Mouse (Mus musculus): ENCODE results near the gene Tbc1d24.

Tbc1d24 gene

GRCm38 (mm10) chr17:24205284-24205888 lies at the start of gene Tbc1d24:
Gene Tbc1d24 (minus strand): TSS chr17:24205562.
- DNase-seq (ENCODE audit: low read depth, low spot score) = peak; percentile 88

GRCm38 (mm10) chr17:24252329-24252728 lies 47.0 kb upstream of the Tbc1d24 start:
- no peak for DNase-seq (ENCODE audit: low read depth, low spot score)

GRCm38 (mm10) chr17:24251320-24252069 lies 46.1 kb upstream of the Tbc1d24 start, which contains the start of gene Ccnf:
Gene Ccnf (minus strand): TSS chr17:24251484.
- DNase-seq (ENCODE audit: low read depth, low spot score) = peak; percentile 92

- no peak for DNase-seq (ENCODE audit: low read depth, low spot score)
Measured at GRCm38 (mm10) chr17:24250988-24251319, 45.6 kb upstream of the Tbc1d24 start.

GRCm38 (mm10) chr17:24248641-24249040 lies 43.3 kb upstream of the Tbc1d24 start:
- no peak for DNase-seq (ENCODE audit: low read depth, low spot score)

- DNase-seq (ENCODE audit: low read depth, low spot score) = no peak
Measured at GRCm38 (mm10) chr17:24244061-24244460, 38.7 kb upstream of the Tbc1d24 start.

- peak; percentile 34 for DNase-seq (ENCODE audit: low read depth, low spot score)
Measured at GRCm38 (mm10) chr17:24243311-24243969, 38.1 kb upstream of the Tbc1d24 start.

- no peak for DNase-seq (ENCODE audit: low read depth, low spot score)
Measured at GRCm38 (mm10) chr17:24236921-24237320, 31.6 kb upstream of the Tbc1d24 start.

GRCm38 (mm10) chr17:24236479-24236878 lies 31.1 kb upstream of the Tbc1d24 start:
- no peak for DNase-seq (ENCODE audit: low read depth, low spot score)

GRCm38 (mm10) chr17:24227941-24228340 lies 22.6 kb upstream of the Tbc1d24 start:
- DNase-seq (ENCODE audit: low read depth, low spot score) = no peak

GRCm38 (mm10) chr17:24226721-24227120 lies 21.4 kb upstream of the Tbc1d24 start:
- DNase-seq (ENCODE audit: low read depth, low spot score) = no peak

- no peak for DNase-seq (ENCODE audit: low read depth, low spot score)
Measured at GRCm38 (mm10) chr17:24225851-24226250, 20.5 kb upstream of the Tbc1d24 start.

- DNase-seq (ENCODE audit: low read depth, low spot score) = no peak
Measured at GRCm38 (mm10) chr17:24224741-24225140, 19.4 kb upstream of the Tbc1d24 start.

GRCm38 (mm10) chr17:24223513-24223912 lies 18.2 kb upstream of the Tbc1d24 start:
- no peak for DNase-seq (ENCODE audit: low read depth, low spot score)

GRCm38 (mm10) chr17:24222653-24223052 lies 17.3 kb upstream of the Tbc1d24 start:
- no peak for DNase-seq (ENCODE audit: low read depth, low spot score)

GRCm38 (mm10) chr17:24220435-24221411 lies 15.4 kb upstream of the Tbc1d24 start, which contains the start of gene Tedc2:
Gene Tedc2 (minus strand): TSS chr17:24220851.
- peak; percentile 83 for DNase-seq (ENCODE audit: low read depth, low spot score)

- no peak for DNase-seq (ENCODE audit: low read depth, low spot score)
Measured at GRCm38 (mm10) chr17:24216836-24217235, 11.5 kb upstream of the Tbc1d24 start.

- DNase-seq (ENCODE audit: low read depth, low spot score) = no peak
Measured at GRCm38 (mm10) chr17:24213186-24213585, 7.8 kb upstream of the Tbc1d24 start.

- DNase-seq (ENCODE audit: low read depth, low spot score) = no peak
Measured at GRCm38 (mm10) chr17:24212441-24213018, 7.2 kb upstream of the Tbc1d24 start.

- DNase-seq (ENCODE audit: low read depth, low spot score) = no peak
Measured at GRCm38 (mm10) chr17:24211631-24212440, 6.5 kb upstream of the Tbc1d24 start.

Measured in retina, postnatal 7 days (tissue).